Mouse (Mus musculus) heart, embryonic 11.5 days (tissue): ENCODE measurements around the gene Ptchd1. TPM values are rescaled to one million over a fixed set of nuclear protein-coding genes. Genes with fewer than 3 reads are reported as not detected.

ENCODE experiments used
- ATAC-seq: fragments of 200-750 bp; cut with Nextera tagmentation; replicated peaks from 2 replicates; pipeline ENCODE4 v1.8.0; 2017; ENCODE audit warnings: moderate library complexity; ENCODE audit not compliant: insufficient number of reproducible peaks, low FRiP score, low TSS enrichment
- H3K27ac ChIP-seq: fragments of 300-500 bp; sonication (generic); 2 replicates; pipeline ENCODE4 v1.5.1; 2014; ENCODE audit warnings: mild to moderate bottlenecking, low read depth, low read length
- H3K27me3 ChIP-seq: fragments of 300-500 bp; sonication (generic); 2 replicates; pipeline ENCODE4 v1.6.1; 2014; ENCODE audit warnings: mild to moderate bottlenecking, low read length, mixed read lengths; ENCODE audit not compliant: control insufficient read depth, insufficient read depth
- H3K36me3 ChIP-seq: fragments of 300-500 bp; sonication (generic); 2 replicates; pipeline ENCODE4 v1.6.1; 2014; ENCODE audit warnings: mild to moderate bottlenecking, low read length, moderate library complexity, mixed read lengths; ENCODE audit not compliant: control insufficient read depth, insufficient read depth
- H3K4me1 ChIP-seq: fragments of 300-500 bp; sonication (generic); 2 replicates; pipeline ENCODE4 v1.6.1; 2014; ENCODE audit warnings: low read length; ENCODE audit not compliant: control insufficient read depth, insufficient read depth
- H3K4me2 ChIP-seq: fragments of 300-500 bp; sonication (generic); 2 replicates; pipeline ENCODE4 v1.6.1; 2014; ENCODE audit warnings: mild to moderate bottlenecking, moderate library complexity
- H3K4me3 ChIP-seq: fragments of 300-500 bp; sonication (generic); 2 replicates; pipeline ENCODE4 v1.5.1; 2014; ENCODE audit warnings: low read depth, low read length
- H3K9ac ChIP-seq: fragments of 300-500 bp; sonication (generic); 2 replicates; pipeline ENCODE4 v1.6.1; 2014; ENCODE audit warnings: mild to moderate bottlenecking, low read depth, low read length, moderate library complexity
- H3K9me3 ChIP-seq: fragments of 300-500 bp; sonication (generic); replicated peaks from 2 replicates; pipeline ENCODE4 v1.6.1; 2016; ENCODE audit warnings: low read length; ENCODE audit not compliant: control insufficient read depth
- WGBS: fragments of 180-500 bp; shearing (Covaris S2); extraction: QIAGEN DNeasy Blood & Tissue Kit; methylation state at CpG from one replicate; pipeline ENCODE4 v1.1.7; 2014; ENCODE audit not compliant: insufficient replicate concordance; 5-methylcytosine and 5-hydroxymethylcytosine counted together
- polyA plus RNA-seq: library from polyadenylated mRNA; unstranded; fragments of >200 nt; fragmentation: Nextera tagmentation; extraction: Ambion mirVana; gene quantifications from 2 replicates; pipeline ENCODE4 v1.2.1, GENCODE M21; 2014

Ptchd1 gene
- polyA plus RNA-seq, 1 experiment from 2014 or later, result 0.34 TPM

- no peak overlapping the region for H3K9ac ChIP-seq
- WGBS, result 16% methylated on average over 24 of the region's 24 CpGs
- peaks cover 29% of the 10 kb centered on the region for H3K27me3 ChIP-seq
- H3K36me3 ChIP-seq, result no peaks in the 10 kb centered on the region
- H3K27ac ChIP-seq, result no peak overlapping the region
- no peaks in the 10 kb centered on the region for H3K4me1 ChIP-seq
- peak overlapping the region; percentile 47 for H3K4me3 ChIP-seq
- no peaks in the 10 kb centered on the region for H3K9me3 ChIP-seq
- peak overlapping the region; percentile 75 for H3K4me2 ChIP-seq
- no peak for ATAC-seq
Measured at GRCm38 (mm10) chrX:155622527-155622926, 1.1 kb downstream of the Ptchd1 start.

GRCm38 (mm10) chrX:155601196-155601595 lies 22.4 kb downstream of the Ptchd1 start:
- no peaks in the 10 kb centered on the region for H3K36me3 ChIP-seq
- H3K4me1 ChIP-seq, result no peaks in the 10 kb centered on the region
- no peak overlapping the region for H3K9ac ChIP-seq
- H3K27me3 ChIP-seq, result no peaks in the 10 kb centered on the region
- no peak overlapping the region for H3K27ac ChIP-seq
- H3K4me2 ChIP-seq, result no peak overlapping the region
- WGBS, result 72% methylated on average over 2 of the region's 2 CpGs
- no peak for ATAC-seq
- no peaks in the 10 kb centered on the region for H3K9me3 ChIP-seq
- no peak overlapping the region for H3K4me3 ChIP-seq

GRCm38 (mm10) chrX:155596390-155596789 lies 27.2 kb downstream of the Ptchd1 start:
- H3K27ac ChIP-seq, result no peak overlapping the region
- no peaks in the 10 kb centered on the region for H3K27me3 ChIP-seq
- H3K9me3 ChIP-seq, result no peaks in the 10 kb centered on the region
- no peak overlapping the region for H3K4me2 ChIP-seq
- no peak for ATAC-seq
- no peaks in the 10 kb centered on the region for H3K4me1 ChIP-seq
- no peak overlapping the region for H3K9ac ChIP-seq
- no peaks in the 10 kb centered on the region for H3K36me3 ChIP-seq
- H3K4me3 ChIP-seq, result no peak overlapping the region

GRCm38 (mm10) chrX:155594685-155595084 lies 28.9 kb downstream of the Ptchd1 start:
- Histone ChIP-seq H3K27me3 (no peaks in the 10 kb centered on the region), H3K9ac (no peak overlapping the region), H3K9me3 (no peaks in the 10 kb centered on the region), H3K36me3 (no peaks in the 10 kb centered on the region), H3K4me1 (no peaks in the 10 kb centered on the region), H3K27ac (no peak overlapping the region), H3K4me2 (no peak overlapping the region), H3K4me3 (no peak overlapping the region)
- no peak for ATAC-seq
- 43% methylated on average over 1 of the region's 1 CpGs for WGBS

GRCm38 (mm10) chrX:155592467-155592866 lies 31.1 kb downstream of the Ptchd1 start:
- Histone ChIP-seq H3K9ac (no peak overlapping the region), H3K4me3 (no peak overlapping the region), H3K4me1 (no peaks in the 10 kb centered on the region), H3K27ac (no peak overlapping the region), H3K27me3 (no peaks in the 10 kb centered on the region), H3K9me3 (no peaks in the 10 kb centered on the region), H3K36me3 (no peaks in the 10 kb centered on the region), H3K4me2 (no peak overlapping the region)
- 63% methylated on average over 2 of the region's 2 CpGs for WGBS
- no peak for ATAC-seq

GRCm38 (mm10) chrX:155591490-155591889 lies 32.1 kb downstream of the Ptchd1 start:
- H3K36me3 ChIP-seq, result no peaks in the 10 kb centered on the region
- H3K9ac ChIP-seq, result no peak overlapping the region
- WGBS, result 72% methylated on average over 3 of the region's 3 CpGs
- H3K27ac ChIP-seq, result no peak overlapping the region
- no peak for ATAC-seq
- no peaks in the 10 kb centered on the region for H3K4me1 ChIP-seq
- H3K4me3 ChIP-seq, result no peak overlapping the region
- H3K4me2 ChIP-seq, result no peak overlapping the region
- no peaks in the 10 kb centered on the region for H3K9me3 ChIP-seq
- no peaks in the 10 kb centered on the region for H3K27me3 ChIP-seq

- Histone ChIP-seq H3K27ac (no peak overlapping the region), H3K4me2 (no peak overlapping the region), H3K4me1 (no peaks in the 10 kb centered on the region), H3K9me3 (no peaks in the 10 kb centered on the region), H3K4me3 (no peak overlapping the region), H3K27me3 (no peaks in the 10 kb centered on the region), H3K36me3 (no peaks in the 10 kb centered on the region), H3K9ac (no peak overlapping the region)
- WGBS, result 72% methylated on average over 2 of the region's 2 CpGs
- no peak for ATAC-seq
Measured at GRCm38 (mm10) chrX:155584586-155584985, 39.0 kb downstream of the Ptchd1 start.

- no peaks in the 10 kb centered on the region for H3K4me1 ChIP-seq
- H3K4me2 ChIP-seq, result no peak overlapping the region
- no peaks in the 10 kb centered on the region for H3K36me3 ChIP-seq
- ATAC-seq, result no peak
- no peak overlapping the region for H3K9ac ChIP-seq
- no peak overlapping the region for H3K4me3 ChIP-seq
- no peaks in the 10 kb centered on the region for H3K27me3 ChIP-seq
- no peak overlapping the region for H3K27ac ChIP-seq
- H3K9me3 ChIP-seq, result no peaks in the 10 kb centered on the region
Measured at GRCm38 (mm10) chrX:155579791-155580190, 43.8 kb downstream of the Ptchd1 start.

- no peak overlapping the region for H3K4me3 ChIP-seq
- no peak overlapping the region for H3K27ac ChIP-seq
- H3K27me3 ChIP-seq, result no peaks in the 10 kb centered on the region
- no peak overlapping the region for H3K9ac ChIP-seq
- no peaks in the 10 kb centered on the region for H3K9me3 ChIP-seq
- H3K4me1 ChIP-seq, result no peaks in the 10 kb centered on the region
- no peak for ATAC-seq
- no peaks in the 10 kb centered on the region for H3K36me3 ChIP-seq
- H3K4me2 ChIP-seq, result no peak overlapping the region
Measured at GRCm38 (mm10) chrX:155572396-155572795, 51.2 kb downstream of the Ptchd1 start.
